Mouse (Mus musculus) liver, adult 2 months (tissue): Measurements from ENCODE around the gene Smlr1. TPM values are rescaled to one million over a fixed set of nuclear protein-coding genes. Genes with fewer than 3 reads are reported as not detected.
A peak's percentile ranks its signal among the peaks of the same experiment; 100 is the strongest.

Experiments used
- DNase-seq: peaks from one replicate; pipeline ENCODE4 v3.0.0-alpha.2; 2011; ENCODE audit warnings: low read depth, low spot score; ENCODE audit errors: extremely low read depth
- H3K27ac ChIP-seq: fragments of 200-500 bp; replicated peaks from 2 replicates; pipeline ENCODE4 v1.5.1; 2012; ENCODE audit warnings: low read depth, mild to moderate bottlenecking, control low read depth, inconsistent platforms, low read length; ENCODE audit not compliant: insufficient read depth
- H3K27me3 ChIP-seq: fragments of 200-500 bp; 2 replicates; pipeline ENCODE4 v1.6.1; 2012; ENCODE audit warnings: mild to moderate bottlenecking, moderate library complexity, low read length, inconsistent platforms; ENCODE audit not compliant: control insufficient read depth, insufficient read depth
- H3K36me3 ChIP-seq: fragments of 200-500 bp; 2 replicates; pipeline ENCODE4 v1.6.1; 2012; ENCODE audit warnings: low read length, inconsistent platforms; ENCODE audit not compliant: control insufficient read depth, insufficient read depth
- H3K4me1 ChIP-seq: fragments of 200-500 bp; 2 replicates; pipeline ENCODE4 v1.6.1; 2011; ENCODE audit warnings: low read length; ENCODE audit not compliant: control insufficient read depth, insufficient read depth
- H3K4me3 ChIP-seq: fragments of 200-500 bp; 2 replicates; pipeline ENCODE4 v1.5.1; 2011; ENCODE audit warnings: low read depth, mild to moderate bottlenecking, control low read depth, low read length, moderate library complexity; ENCODE audit not compliant: insufficient read depth
- H3K79me2 ChIP-seq: fragments of 200-500 bp; 2 replicates; pipeline ENCODE4 v1.6.1; 2012; ENCODE audit warnings: inconsistent platforms, mild to moderate bottlenecking, low read length, moderate library complexity; ENCODE audit not compliant: control insufficient read depth, insufficient read depth
- H3K9ac ChIP-seq: fragments of 200-500 bp; 2 replicates; pipeline ENCODE4 v1.6.1; 2012; ENCODE audit warnings: low read depth, mild to moderate bottlenecking, control low read depth, inconsistent platforms, low read length
- CTCF ChIP-seq: fragments of 200-500 bp; IDR thresholded peaks from 2 replicates; pipeline ENCODE4 v1.5.1; 2011; ENCODE audit warnings: low read depth, low read length, control low read depth
- POLR2A ChIP-seq: fragments of 200-500 bp; IDR thresholded peaks from 2 replicates; pipeline ENCODE4 v1.6.1; 2011; ENCODE audit warnings: low read length, control low read depth; ENCODE audit not compliant: insufficient read depth; ENCODE audit errors: extremely low read depth
- WGBS: fragments of 180-500 bp; shearing (Covaris S2); methylation state at CpG from one replicate; pipeline ENCODE4 v1.1.7; 2018; 5-methylcytosine and 5-hydroxymethylcytosine counted together
- polyA plus RNA-seq: library from polyadenylated mRNA; depleted of rRNA; stranded (reverse); fragments of >200 nt; gene quantifications from 2 replicates; pipeline ENCODE4 v1.2.3, GENCODE M21; 2012
- total RNA-seq: library from RNA; depleted of rRNA; stranded (reverse); fragments of >200 nt; gene quantifications from 2 replicates; pipeline ENCODE4 v1.2.3, GENCODE M21; 2014

Smlr1 gene
- total and polyA plus RNA-seq, 2 experiments: 64.7 to 89.4 TPM

DNA sequence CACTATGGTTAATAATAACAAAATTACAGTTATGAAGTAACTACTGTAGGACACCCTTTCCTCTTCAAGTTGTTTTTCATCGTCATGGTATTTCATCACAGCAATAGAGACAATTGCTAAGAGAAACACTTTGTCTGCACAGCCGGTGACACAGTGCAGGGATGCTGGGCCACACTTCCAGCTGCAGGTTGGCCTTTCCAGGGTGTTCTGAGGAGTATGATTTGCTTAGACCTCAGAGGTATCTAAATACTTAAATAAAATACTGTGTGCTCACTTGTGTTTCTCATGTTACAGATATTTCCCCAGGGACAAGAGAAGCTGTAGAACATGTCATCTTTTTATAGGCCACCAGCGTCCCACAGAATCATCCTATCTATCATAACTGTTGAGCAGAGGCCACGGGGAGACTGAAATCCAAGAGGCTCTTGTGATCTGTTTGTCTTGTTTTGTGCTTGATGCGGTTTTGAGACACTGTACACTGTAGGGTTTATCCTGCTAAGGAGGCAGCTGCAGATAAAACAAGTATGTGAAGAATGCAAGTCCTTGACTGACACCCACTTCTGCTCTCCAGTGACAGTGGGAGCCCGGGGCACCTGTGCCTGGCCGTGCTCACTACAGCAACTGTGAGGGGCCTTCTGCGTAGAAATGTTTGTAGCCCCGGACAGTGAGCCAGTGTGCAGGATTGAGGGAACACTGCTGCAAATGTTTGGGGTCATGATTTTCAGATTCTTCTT is 2.4 kb downstream of the Smlr1 start:
- TF ChIP-seq CTCF: no peak
- no peak for TF ChIP-seq POLR2A
- H3K9ac ChIP-seq: peak overlapping the region; percentile 84

DNA sequence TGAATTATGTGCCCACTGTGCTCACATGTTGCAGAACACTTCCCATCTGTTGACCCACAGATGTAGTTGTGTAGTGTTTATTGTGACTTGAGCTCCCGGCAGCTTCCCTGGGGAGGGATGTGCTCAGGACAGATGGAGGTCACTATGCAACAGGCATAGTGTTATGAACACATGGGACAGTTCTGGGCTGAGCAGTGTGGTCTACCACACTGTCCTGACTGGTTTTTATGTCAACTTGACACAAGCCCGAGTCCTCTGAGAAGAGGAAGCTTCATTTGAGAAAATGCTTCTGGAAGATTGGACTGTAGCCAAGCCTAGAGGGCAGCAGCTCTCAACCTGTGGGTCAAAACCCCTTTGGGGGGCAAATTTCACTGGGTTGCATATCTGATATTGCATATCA is 3.0 kb downstream of the Smlr1 start:
- H3K79me2 ChIP-seq: peaks cover 29% of the 10 kb centered on the region; the same call in 1 of the 2 replicates
- TF ChIP-seq CTCF (no peak), POLR2A (no peak)
- WGBS: 17% methylated on average over 2 of the region's 2 CpGs
- H3K27ac ChIP-seq: peak overlapping the region; percentile 40
- no peaks in the 10 kb centered on the region for H3K27me3 ChIP-seq
- H3K36me3 ChIP-seq: peaks cover 21% of the 10 kb centered on the region
- peaks cover 21% of the 10 kb centered on the region for H3K4me1 ChIP-seq
- 0 out of 2 replicates have a peak overlapping the region, but pooled peaks have one; percentile 23 for H3K9ac ChIP-seq
- peak; percentile 60 for DNase-seq
- no peak overlapping the region; the same call in 1 of the 2 replicates for H3K4me3 ChIP-seq

More for the DNA sequence above, 2.4 kb downstream of the Smlr1 start:
- H3K4me3 ChIP-seq: peak overlapping the region; percentile 61; the same call in 1 of the 2 replicates
- H3K27me3 ChIP-seq: no peaks in the 10 kb centered on the region
- 19% methylated on average over 9 of the region's 9 CpGs for WGBS
- H3K27ac ChIP-seq: peak overlapping the region; percentile 99
- DNase-seq: no peak
- H3K79me2 ChIP-seq: peaks cover 29% of the 10 kb centered on the region; the same call in 1 of the 2 replicates
- H3K4me1 ChIP-seq: peaks cover 26% of the 10 kb centered on the region
- peaks cover 17% of the 10 kb centered on the region for H3K36me3 ChIP-seq

DNA sequence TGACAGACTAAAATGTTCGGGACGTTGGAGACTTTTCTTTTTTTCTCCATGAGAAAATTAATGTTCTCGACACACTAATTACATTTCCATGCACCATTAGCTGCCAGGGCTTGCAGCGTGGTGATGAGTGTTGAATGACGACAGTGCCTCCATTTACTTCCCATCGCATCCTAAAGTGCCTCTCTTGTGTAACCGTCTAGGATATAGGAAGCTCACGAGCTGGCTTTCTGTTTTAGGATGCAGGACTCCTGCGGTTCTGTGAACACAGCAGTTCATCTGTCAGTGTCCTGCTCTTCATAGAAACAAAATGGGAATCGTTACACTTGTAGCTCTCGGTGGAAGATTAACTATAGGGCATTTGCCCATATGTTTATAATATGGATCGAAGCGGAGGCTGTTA is 4.7 kb downstream of the Smlr1 start:
- H3K4me1 ChIP-seq: peaks cover 9% of the 10 kb centered on the region
- H3K79me2 ChIP-seq: peaks cover 26% of the 10 kb centered on the region; the same call in 1 of the 2 replicates
- TF ChIP-seq POLR2A (no peak), CTCF (no peak)
- no peak overlapping the region for H3K4me3 ChIP-seq
- H3K27me3 ChIP-seq: no peaks in the 10 kb centered on the region
- no peak overlapping the region for H3K9ac ChIP-seq
- WGBS: 75% methylated on average over 13 of the region's 13 CpGs
- no peak overlapping the region for H3K27ac ChIP-seq
- H3K36me3 ChIP-seq: peaks cover 36% of the 10 kb centered on the region
- DNase-seq: no peak

DNA sequence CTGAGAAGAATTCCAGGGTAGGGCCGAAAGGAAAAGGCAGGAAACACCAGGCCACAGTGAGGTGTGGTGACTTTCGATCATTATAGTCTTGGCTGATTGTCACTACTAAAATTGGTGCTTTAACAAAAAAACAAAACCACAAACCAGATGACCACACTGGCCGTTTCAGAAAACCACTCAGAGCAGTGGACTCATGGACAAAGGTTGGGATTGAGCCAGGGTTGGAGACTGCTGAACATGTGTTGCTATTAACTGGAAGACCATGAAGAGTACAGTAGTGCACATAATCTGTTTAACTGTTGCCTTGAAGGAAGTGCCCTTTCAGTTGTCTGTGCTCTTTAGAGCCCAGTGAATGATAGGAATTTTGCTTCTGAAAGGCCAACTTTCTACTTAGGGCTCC is 8.9 kb downstream of the Smlr1 start:
- no peak overlapping the region for H3K27ac ChIP-seq
- H3K27me3 ChIP-seq: no peaks in the 10 kb centered on the region
- 44% methylated on average over 3 of the region's 3 CpGs for WGBS
- H3K9ac ChIP-seq: no peak overlapping the region
- H3K79me2 ChIP-seq: peaks cover 3% of the 10 kb centered on the region; the same call in 1 of the 2 replicates
- DNase-seq: peak; percentile 60
- H3K4me1 ChIP-seq: peaks cover 2% of the 10 kb centered on the region; the same call in 1 of the 2 replicates
- no peak overlapping the region for H3K4me3 ChIP-seq
- H3K36me3 ChIP-seq: peaks cover 49% of the 10 kb centered on the region
- TF ChIP-seq CTCF (no peak), POLR2A (no peak)

DNA sequence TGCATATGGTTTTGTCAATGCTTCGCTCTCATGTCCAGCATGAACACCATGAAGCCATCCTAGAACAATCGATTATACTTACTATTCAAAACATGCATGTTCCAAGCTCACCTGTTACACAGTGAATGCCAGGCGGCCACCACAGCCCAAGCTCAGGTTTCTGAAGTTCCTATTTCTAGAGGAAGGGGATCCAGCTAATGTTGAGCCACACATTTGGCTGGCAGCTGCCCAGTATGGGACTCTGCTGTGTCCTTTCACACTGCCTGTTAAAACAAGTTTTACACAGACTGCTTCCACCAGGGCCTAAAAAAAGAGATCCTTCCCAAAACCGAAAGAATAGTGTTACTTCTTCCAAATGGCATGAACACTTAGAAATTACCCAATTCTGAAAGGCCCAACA is 9.4 kb downstream of the Smlr1 start:
- no peaks in the 10 kb centered on the region for H3K27me3 ChIP-seq
- no peak for TF ChIP-seq CTCF
- TF ChIP-seq POLR2A: no peak
- H3K4me1 ChIP-seq: no peaks in the 10 kb centered on the region; the same call in 1 of the 2 replicates
- 89% methylated on average over 4 of the region's 4 CpGs for WGBS
- peaks cover under 1% of the 10 kb centered on the region; the same call in 1 of the 2 replicates for H3K79me2 ChIP-seq
- H3K36me3 ChIP-seq: peaks cover 46% of the 10 kb centered on the region
- H3K27ac ChIP-seq: no peak overlapping the region
- H3K4me3 ChIP-seq: no peak overlapping the region
- DNase-seq: no peak
- H3K9ac ChIP-seq: no peak overlapping the region

DNA sequence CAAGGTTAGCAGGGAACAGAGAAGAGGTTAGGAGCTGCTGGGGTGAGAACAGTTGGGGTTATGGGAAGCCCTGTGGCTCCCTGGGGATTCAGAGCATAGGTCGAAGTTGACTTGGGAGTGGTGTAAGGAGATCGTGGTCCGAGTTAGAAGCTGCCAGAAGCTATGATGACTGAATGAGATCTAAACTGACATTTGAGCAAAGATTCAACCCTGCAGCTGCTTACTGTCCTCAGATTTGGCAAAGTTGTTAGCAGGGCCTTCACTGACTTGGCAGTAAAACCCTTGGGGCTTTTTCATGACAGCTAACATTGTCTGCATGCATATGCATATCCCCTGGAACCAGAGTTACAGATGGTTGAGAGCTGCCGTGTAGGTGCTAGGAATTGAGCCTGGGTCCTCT is 9.9 kb downstream of the Smlr1 start:
- peaks cover 2% of the 10 kb centered on the region for H3K4me1 ChIP-seq
- whole genome bisulfite sequencing: 81% methylated on average over 4 of the region's 4 CpGs
- no peak for TF ChIP-seq CTCF
- no peak for TF ChIP-seq POLR2A
- H3K27ac ChIP-seq: peak overlapping the region; percentile 23; the same call in 1 of the 2 replicates
- H3K4me3 ChIP-seq: no peak overlapping the region
- no peak overlapping the region for H3K9ac ChIP-seq
- peaks cover 44% of the 10 kb centered on the region for H3K36me3 ChIP-seq
- DNase-seq: no peak
- H3K27me3 ChIP-seq: no peaks in the 10 kb centered on the region
- no peaks in the 10 kb centered on the region for H3K79me2 ChIP-seq
